Mouse (Mus musculus) B cell, adult (primary cell): Measurements from ENCODE around the gene Slc5a4a. TPM values are rescaled to one million over a fixed set of nuclear protein-coding genes. Genes with fewer than 3 reads are reported as not detected.

Source experiments
- total RNA-seq: library from RNA; stranded (reverse); gene quantifications from 4 replicates; pipeline ENCODE4 v1.2.4, GENCODE M21; 2023; ENCODE audit not compliant: inconsistent age

Slc5a4a gene
- total RNA-seq, result not detected in 4 replicates

DNA sequence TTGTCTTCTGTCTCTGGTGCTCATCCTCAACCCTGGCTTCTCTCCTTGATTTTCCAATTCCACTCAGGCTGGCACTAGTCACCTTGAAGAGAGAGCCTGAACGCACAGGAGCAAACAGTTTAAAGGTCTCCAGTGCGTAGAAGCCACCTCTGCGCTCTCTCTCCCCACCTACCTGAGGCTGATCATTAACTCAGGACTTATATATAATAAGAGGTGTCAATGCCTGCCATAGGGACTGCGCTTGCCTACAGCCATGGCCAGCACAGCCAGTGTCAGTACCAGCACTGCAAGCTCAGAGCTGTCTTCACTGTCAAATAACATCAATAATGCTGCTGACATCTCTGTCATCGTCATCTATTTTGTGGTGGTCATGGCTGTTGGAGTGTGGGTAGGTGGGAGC lies at the start of gene Slc5a4a:
TSS of gene Slc5a4a (plus strand) at position 174 of the 400 bp plus-strand sequence.

DNA sequence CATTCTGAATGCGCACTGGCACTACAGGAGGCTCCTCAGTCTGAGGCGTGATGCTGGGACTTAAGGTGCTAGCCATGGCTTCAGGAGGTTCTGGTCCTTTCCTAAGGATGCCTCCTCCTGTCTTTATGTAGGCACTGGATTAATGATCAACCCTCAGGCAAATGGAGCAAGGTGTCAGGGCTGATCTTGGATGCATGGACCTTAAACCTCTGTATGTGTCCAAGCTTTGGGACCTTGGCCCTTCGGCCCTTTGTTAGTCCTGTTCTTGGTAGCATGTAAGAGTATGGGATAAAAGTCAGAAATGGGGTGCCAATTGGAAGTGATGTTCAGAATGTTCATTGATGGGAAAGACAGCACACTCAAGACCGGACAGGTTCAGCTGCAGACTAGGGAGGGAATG lies 36.4 kb upstream of the Slc5a4a start, which contains the start of gene Slc5a4b:
TSS of gene Slc5a4b (minus strand) at position 101 of the 400 bp plus-strand sequence.

DNA sequence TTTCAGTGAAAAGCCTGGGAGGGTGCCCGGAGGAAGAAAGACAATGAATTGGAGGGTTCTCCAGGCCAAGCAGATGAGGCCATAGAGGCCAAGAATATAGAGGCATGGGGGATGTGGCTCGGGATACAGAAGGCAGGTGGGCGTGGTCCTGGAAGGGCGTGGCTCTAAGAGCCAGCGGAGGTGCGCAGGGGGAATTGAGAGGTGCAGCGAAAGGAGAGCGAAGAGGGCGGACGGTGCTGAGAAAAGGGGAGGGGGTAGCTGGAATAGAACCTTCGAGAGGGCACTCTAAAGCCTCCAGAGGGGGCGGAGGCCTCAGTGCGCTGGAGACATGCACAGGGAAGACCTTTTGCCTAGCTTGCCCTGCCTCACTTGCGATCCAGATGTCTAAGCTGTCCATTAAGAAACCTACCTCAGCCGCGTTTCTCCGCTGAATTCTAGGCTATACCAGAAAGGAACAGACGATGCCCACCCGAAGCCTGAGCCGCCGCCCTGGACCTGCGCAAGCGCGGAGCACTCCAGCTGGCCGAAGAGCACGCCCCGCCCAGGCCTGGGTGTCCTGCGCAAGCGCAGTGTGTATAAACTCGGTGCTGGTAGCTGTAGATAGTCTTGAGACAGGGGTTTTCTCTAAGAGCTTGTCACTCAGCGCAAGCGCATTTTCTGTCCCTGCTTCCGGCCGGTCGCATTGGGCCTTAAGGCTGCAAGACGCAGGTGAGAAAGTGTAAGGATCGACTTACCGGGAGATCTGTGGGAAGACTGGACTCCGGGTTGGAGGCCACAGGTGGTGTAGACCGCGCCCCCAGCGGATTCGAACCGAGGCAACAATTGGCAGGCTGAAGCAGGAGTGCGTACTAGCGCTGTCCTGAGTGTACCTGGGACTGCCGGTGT lies 90.3 kb downstream of the Slc5a4a start, which contains the start of gene Prmt2:
TSS of gene Prmt2 (minus strand) at position 525 of the 885 bp plus-strand sequence.

Other genes with a start within 250 kb of the Slc5a4a start
- gene Smarcb1, start 225.8 kb upstream of the Slc5a4a start, total RNA-seq, result 75.2 to 82.6 TPM (median 81.7 TPM) in 4 replicates
- 144 to 159 TPM (median 149 TPM) in 4 replicates for gene Chchd10, start 214.3 kb upstream of the Slc5a4a start, total RNA-seq
- 2.2 to 5.1 TPM (median 3.2 TPM) in 4 replicates for gene Mmp11, start 211.0 kb upstream of the Slc5a4a start, total RNA-seq
- not detected in 4 replicates for gene Gm867, start 206.8 kb upstream of the Slc5a4a start, total RNA-seq
- 106 to 145 TPM (median 134 TPM) in 4 replicates for gene Vpreb3, start 204.4 kb upstream of the Slc5a4a start, total RNA-seq
- 1.3 to 2.0 TPM (median 1.6 TPM) in 4 replicates for gene Gm5134, start 192.9 kb upstream of the Slc5a4a start, total RNA-seq
- gene Zfp280b, start 114.8 kb upstream of the Slc5a4a start, total RNA-seq, result 10.6 to 16.2 TPM (median 12.9 TPM) in 4 replicates
- gene Slc5a4b, start 36.5 kb upstream of the Slc5a4a start, total RNA-seq, result 0.21 TPM in 1 of 4 replicates, not detected in the others
- 9.1 to 10.0 TPM (median 9.2 TPM) in 4 replicates for gene Prmt2, start 90.4 kb downstream of the Slc5a4a start, total RNA-seq
- not detected in 4 replicates for gene S100b, start 106.4 kb downstream of the Slc5a4a start, total RNA-seq
- 4.3 to 7.5 TPM (median 5.4 TPM) in 4 replicates for gene Dip2a, start 197.8 kb downstream of the Slc5a4a start, total RNA-seq